Mouse (Mus musculus): Measurements from ENCODE around the gene Speg. TPM values are rescaled to one million over a fixed set of nuclear protein-coding genes. Genes with fewer than 3 reads are reported as not detected.

Gene Speg
- polyA plus RNA-seq, 1 experiment from 2014 or later: 53.8 TPM

GRCm38 (mm10) chr1:75393846-75394245, 18.7 kb downstream of the Speg start:
- Histone ChIP-seq H3K9me3 (ENCODE audit: control insufficient read depth, low read depth, low read length) (no peaks in the 10 kb centered on the region), H3K27me3 (ENCODE audit: control insufficient read depth, insufficient read depth, low read length) (peaks cover 7% of the 10 kb centered on the region), H3K36me3 (ENCODE audit: control insufficient read depth, insufficient read depth, low read length) (peaks cover 3% of the 10 kb centered on the region; the same call in 1 of the 2 replicates), H3K4me3 (ENCODE audit: low read depth, low read length) (no peak overlapping the region), H3K4me2 (replicated peaks; ENCODE audit: low read depth, low read length) (no peak overlapping the region), H3K27ac (ENCODE audit: low read length) (no peak overlapping the region), H3K4me1 (ENCODE audit: control insufficient read depth, insufficient read depth, low read length) (peaks cover 6% of the 10 kb centered on the region), H3K9ac (replicated peaks; ENCODE audit: low read depth, low read length) (no peak overlapping the region)
- 92% methylated on average over 3 of the region's 3 CpGs for WGBS
- ATAC-seq (ENCODE audit: insufficient number of reproducible peaks, insufficient read depth, low FRiP score, low read depth): no peak

- Histone ChIP-seq H3K9me3 (ENCODE audit: control insufficient read depth, low read depth, low read length) (no peaks in the 10 kb centered on the region), H3K27me3 (ENCODE audit: control insufficient read depth, insufficient read depth, low read length) (no peaks in the 10 kb centered on the region), H3K4me2 (replicated peaks; ENCODE audit: low read depth, low read length) (0 out of 2 replicates have a peak overlapping the region, but pooled peaks have one; percentile 10), H3K4me3 (ENCODE audit: low read depth, low read length) (no peak overlapping the region), H3K27ac (ENCODE audit: low read length) (peak overlapping the region; percentile 88), H3K36me3 (ENCODE audit: control insufficient read depth, insufficient read depth, low read length) (peaks cover 13% of the 10 kb centered on the region), H3K9ac (replicated peaks; ENCODE audit: low read depth, low read length) (no peak overlapping the region), H3K4me1 (ENCODE audit: control insufficient read depth, insufficient read depth, low read length) (peaks cover 25% of the 10 kb centered on the region)
- peak; percentile 57; the same call in 1 of the 2 replicates for ATAC-seq (ENCODE audit: insufficient number of reproducible peaks, insufficient read depth, low FRiP score, low read depth)
- WGBS: 9% methylated on average over 9 of the region's 9 CpGs
Measured at GRCm38 (mm10) chr1:75398761-75399402, 23.8 kb downstream of the Speg start.

GRCm38 (mm10) chr1:75399755-75400492, 24.8 kb downstream of the Speg start:
- H3K36me3 ChIP-seq (ENCODE audit: control insufficient read depth, insufficient read depth, low read length): peaks cover 17% of the 10 kb centered on the region
- ATAC-seq (ENCODE audit: insufficient number of reproducible peaks, insufficient read depth, low FRiP score, low read depth): peak; percentile 90
- peak overlapping the region; percentile 42 for H3K4me2 ChIP-seq (replicated peaks; ENCODE audit: low read depth, low read length)
- H3K27me3 ChIP-seq (ENCODE audit: control insufficient read depth, insufficient read depth, low read length): no peaks in the 10 kb centered on the region
- H3K9ac ChIP-seq (replicated peaks; ENCODE audit: low read depth, low read length): peak overlapping the region; percentile 18; the same call in 1 of the 2 replicates
- peak overlapping the region; percentile 88 for H3K27ac ChIP-seq (ENCODE audit: low read length)
- peak overlapping the region; percentile 16 for H3K4me3 ChIP-seq (ENCODE audit: low read depth, low read length)
- H3K9me3 ChIP-seq (ENCODE audit: control insufficient read depth, low read depth, low read length): no peaks in the 10 kb centered on the region
- WGBS: 7% methylated on average over 15 of the region's 15 CpGs
- peaks cover 25% of the 10 kb centered on the region for H3K4me1 ChIP-seq (ENCODE audit: control insufficient read depth, insufficient read depth, low read length)

- Histone ChIP-seq H3K4me3 (ENCODE audit: low read depth, low read length) (peak overlapping the region; percentile 16), H3K4me1 (ENCODE audit: control insufficient read depth, insufficient read depth, low read length) (peaks cover 25% of the 10 kb centered on the region), H3K4me2 (replicated peaks; ENCODE audit: low read depth, low read length) (peak overlapping the region; percentile 42), H3K9ac (replicated peaks; ENCODE audit: low read depth, low read length) (peak overlapping the region; percentile 18; the same call in 1 of the 2 replicates), H3K27ac (ENCODE audit: low read length) (peak overlapping the region; percentile 88), H3K27me3 (ENCODE audit: control insufficient read depth, insufficient read depth, low read length) (no peaks in the 10 kb centered on the region), H3K9me3 (ENCODE audit: control insufficient read depth, low read depth, low read length) (no peaks in the 10 kb centered on the region), H3K36me3 (ENCODE audit: control insufficient read depth, insufficient read depth, low read length) (peaks cover 17% of the 10 kb centered on the region)
- ATAC-seq (ENCODE audit: insufficient number of reproducible peaks, insufficient read depth, low FRiP score, low read depth): no peak
- WGBS: 28% methylated on average over 6 of the region's 6 CpGs
Measured at GRCm38 (mm10) chr1:75400493-75401115, 25.5 kb downstream of the Speg start.

GRCm38 (mm10) chr1:75405547-75405946, 30.4 kb downstream of the Speg start:
- H3K4me1 ChIP-seq (ENCODE audit: control insufficient read depth, insufficient read depth, low read length): peaks cover 2% of the 10 kb centered on the region; the same call in 1 of the 2 replicates
- H3K27ac ChIP-seq (ENCODE audit: low read length): no peak overlapping the region
- 80% methylated on average over 3 of the region's 3 CpGs for WGBS
- no peak overlapping the region for H3K9ac ChIP-seq (replicated peaks; ENCODE audit: low read depth, low read length)
- H3K4me2 ChIP-seq (replicated peaks; ENCODE audit: low read depth, low read length): no peak overlapping the region
- ATAC-seq (ENCODE audit: insufficient number of reproducible peaks, insufficient read depth, low FRiP score, low read depth): no peak
- H3K9me3 ChIP-seq (ENCODE audit: control insufficient read depth, low read depth, low read length): no peaks in the 10 kb centered on the region
- H3K36me3 ChIP-seq (ENCODE audit: control insufficient read depth, insufficient read depth, low read length): peaks cover 23% of the 10 kb centered on the region
- H3K27me3 ChIP-seq (ENCODE audit: control insufficient read depth, insufficient read depth, low read length): no peaks in the 10 kb centered on the region
- H3K4me3 ChIP-seq (ENCODE audit: low read depth, low read length): no peak overlapping the region

- Histone ChIP-seq H3K9me3 (ENCODE audit: control insufficient read depth, low read depth, low read length) (no peaks in the 10 kb centered on the region), H3K27me3 (ENCODE audit: control insufficient read depth, insufficient read depth, low read length) (no peaks in the 10 kb centered on the region), H3K4me1 (ENCODE audit: control insufficient read depth, insufficient read depth, low read length) (no peaks in the 10 kb centered on the region), H3K4me3 (ENCODE audit: low read depth, low read length) (no peak overlapping the region), H3K9ac (replicated peaks; ENCODE audit: low read depth, low read length) (no peak overlapping the region), H3K4me2 (replicated peaks; ENCODE audit: low read depth, low read length) (no peak overlapping the region), H3K27ac (ENCODE audit: low read length) (no peak overlapping the region), H3K36me3 (ENCODE audit: control insufficient read depth, insufficient read depth, low read length) (peaks cover 22% of the 10 kb centered on the region)
- WGBS: 92% methylated on average over 15 of the region's 15 CpGs
- ATAC-seq (ENCODE audit: insufficient number of reproducible peaks, insufficient read depth, low FRiP score, low read depth): no peak
Measured at GRCm38 (mm10) chr1:75406173-75406572, 31.1 kb downstream of the Speg start.

GRCm38 (mm10) chr1:75407056-75407455, 32.0 kb downstream of the Speg start:
- Histone ChIP-seq H3K4me1 (ENCODE audit: control insufficient read depth, insufficient read depth, low read length) (no peaks in the 10 kb centered on the region), H3K9me3 (ENCODE audit: control insufficient read depth, low read depth, low read length) (no peaks in the 10 kb centered on the region), H3K27me3 (ENCODE audit: control insufficient read depth, insufficient read depth, low read length) (no peaks in the 10 kb centered on the region), H3K27ac (ENCODE audit: low read length) (no peak overlapping the region), H3K36me3 (ENCODE audit: control insufficient read depth, insufficient read depth, low read length) (peaks cover 18% of the 10 kb centered on the region), H3K4me3 (ENCODE audit: low read depth, low read length) (no peak overlapping the region), H3K4me2 (replicated peaks; ENCODE audit: low read depth, low read length) (no peak overlapping the region), H3K9ac (replicated peaks; ENCODE audit: low read depth, low read length) (no peak overlapping the region)
- ATAC-seq (ENCODE audit: insufficient number of reproducible peaks, insufficient read depth, low FRiP score, low read depth): no peak
- WGBS: 93% methylated on average over 9 of the region's 9 CpGs

- no peaks in the 10 kb centered on the region for H3K9me3 ChIP-seq (ENCODE audit: control insufficient read depth, low read depth, low read length)
- H3K36me3 ChIP-seq (ENCODE audit: control insufficient read depth, insufficient read depth, low read length): peaks cover 10% of the 10 kb centered on the region
- no peaks in the 10 kb centered on the region for H3K4me1 ChIP-seq (ENCODE audit: control insufficient read depth, insufficient read depth, low read length)
- H3K27me3 ChIP-seq (ENCODE audit: control insufficient read depth, insufficient read depth, low read length): no peaks in the 10 kb centered on the region
- no peak overlapping the region for H3K9ac ChIP-seq (replicated peaks; ENCODE audit: low read depth, low read length)
- WGBS: 70% methylated on average over 4 of the region's 4 CpGs
- no peak overlapping the region for H3K4me2 ChIP-seq (replicated peaks; ENCODE audit: low read depth, low read length)
- H3K27ac ChIP-seq (ENCODE audit: low read length): no peak overlapping the region
- no peak for ATAC-seq (ENCODE audit: insufficient number of reproducible peaks, insufficient read depth, low FRiP score, low read depth)
- H3K4me3 ChIP-seq (ENCODE audit: low read depth, low read length): no peak overlapping the region
Measured at GRCm38 (mm10) chr1:75408210-75408609, 33.1 kb downstream of the Speg start.
